In the genomic region with DNA sequence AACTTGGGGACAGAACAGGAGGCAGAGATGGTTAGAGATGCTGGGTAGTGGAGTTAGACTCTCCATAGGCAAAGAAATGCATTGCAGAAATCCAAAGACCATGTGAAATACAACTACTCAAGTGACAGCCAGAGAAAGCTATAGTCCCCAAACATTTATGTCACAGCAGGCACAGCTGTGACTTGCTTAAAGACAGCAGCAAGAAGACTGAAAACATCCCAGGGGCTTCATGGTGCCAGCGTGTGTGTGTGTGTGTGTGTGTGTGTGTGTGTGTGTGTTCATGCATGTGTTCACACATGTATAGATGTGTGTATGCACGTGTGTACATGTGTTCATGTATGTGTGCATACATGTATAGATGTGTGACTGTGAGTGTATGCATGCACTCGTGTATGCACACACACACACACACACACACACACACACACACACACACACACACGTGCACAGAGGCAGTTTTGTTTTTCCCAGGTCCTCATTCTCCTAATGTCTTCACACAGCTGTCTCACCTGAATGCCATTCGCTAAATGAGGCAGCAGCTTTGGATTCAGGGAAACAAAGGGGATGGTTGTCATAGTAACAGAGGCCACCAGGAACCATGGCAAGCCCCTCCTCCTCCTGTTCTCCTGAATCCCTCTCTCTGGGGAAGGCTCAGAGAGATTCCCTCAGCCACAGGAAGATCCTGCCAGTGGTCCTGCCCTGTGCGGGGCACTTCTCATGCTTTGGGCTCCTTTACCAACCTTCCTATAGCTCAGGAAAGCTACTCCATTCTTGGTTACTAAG, we compare ENCODE assay signal across 9 mouse cellular contexts.
A peak's percentile ranks its signal among the peaks of the same experiment; 100 is the strongest.
DNase-seq lines count a peak whose midpoint lies in the region; ATAC-seq and TF ChIP-seq lines count a peak whose summit lies in the region.
"Had no signal": no experiment of that assay in that cellular context is flagged by ENCODE, and none has a peak within 500 bp of the region (broad histone marks: within the 10 kb centered on the region; RNA-seq: fewer than 3 reads in every experiment).

No protein-coding gene starts in this region.

- H3K27ac ChIP-seq in lung, embryonic 14.5 days (ENCODE audit: low read depth) = no peak overlapping the region
- no peak overlapping the region for H3K27ac ChIP-seq in lung, postnatal 0 days (ENCODE audit: low read length)
- peak overlapping the region; percentile 82 for H3K27ac ChIP-seq in forebrain, embryonic 12.5 days
- H3K27ac ChIP-seq in limb, embryonic 10.5 days = peak overlapping the region; percentile 22
- H3K27ac ChIP-seq in neural tube, embryonic 15.5 days (replicated peaks) = peak overlapping the region; percentile 88
- H3K27ac ChIP-seq in liver, postnatal 0 days (ENCODE audit: low read depth) = no peak overlapping the region

- no peaks in the 10 kb centered on the region for H3K4me1 ChIP-seq in lung, embryonic 14.5 days (ENCODE audit: insufficient read depth)
- no peaks in the 10 kb centered on the region for H3K4me1 ChIP-seq in lung, postnatal 0 days (ENCODE audit: insufficient read depth, low read depth, low read length)
- H3K4me1 ChIP-seq in forebrain, embryonic 12.5 days = peaks cover 16% of the 10 kb centered on the region
- peaks cover 12% of the 10 kb centered on the region for H3K4me1 ChIP-seq in limb, embryonic 10.5 days
- H3K4me1 ChIP-seq in neural tube, embryonic 15.5 days = peaks cover 19% of the 10 kb centered on the region
- H3K4me1 ChIP-seq in liver, postnatal 0 days (ENCODE audit: insufficient read depth) = no peaks in the 10 kb centered on the region

- no peak overlapping the region for H3K9ac ChIP-seq in lung, embryonic 14.5 days
- no peak overlapping the region for H3K9ac ChIP-seq in lung, postnatal 0 days (replicated peaks; ENCODE audit: low read depth)
- H3K9ac ChIP-seq in forebrain, embryonic 12.5 days = no peak overlapping the region
- no peak overlapping the region for H3K9ac ChIP-seq in neural tube, embryonic 15.5 days (replicated peaks)
- no peak overlapping the region for H3K9ac ChIP-seq in liver, postnatal 0 days (replicated peaks)

- H3K36me3 ChIP-seq in lung, embryonic 14.5 days (ENCODE audit: insufficient read depth) = no peaks in the 10 kb centered on the region
- H3K36me3 ChIP-seq in lung, postnatal 0 days (ENCODE audit: insufficient read depth, low read length) = no peaks in the 10 kb centered on the region
- no peaks in the 10 kb centered on the region for H3K36me3 ChIP-seq in forebrain, embryonic 12.5 days (replicated peaks)
- no peaks in the 10 kb centered on the region for H3K36me3 ChIP-seq in limb, embryonic 10.5 days
- no peaks in the 10 kb centered on the region for H3K36me3 ChIP-seq in neural tube, embryonic 15.5 days
- no peaks in the 10 kb centered on the region for H3K36me3 ChIP-seq in liver, postnatal 0 days (replicated peaks; ENCODE audit: insufficient read depth, low read length)

- ATAC-seq in lung, embryonic 14.5 days (ENCODE audit: insufficient read depth) = no peak
- ATAC-seq in lung, postnatal 0 days = no peak
- peak; percentile 92 for ATAC-seq in forebrain, embryonic 12.5 days (ENCODE audit: low FRiP score)
- ATAC-seq in neural tube, embryonic 15.5 days (ENCODE audit: low FRiP score) = peak; percentile 94
- ATAC-seq in megakaryocyte-erythroid progenitor cell, adult 5-6 weeks (replicated peaks; ENCODE audit: low FRiP score, low TSS enrichment, poor library complexity, severe bottlenecking) = no peak
- ATAC-seq in liver, postnatal 0 days = no peak

- H3K4me3 ChIP-seq in lung, embryonic 14.5 days (ENCODE audit: low read depth, low read length) = no peak overlapping the region
- H3K4me3 ChIP-seq in lung, postnatal 0 days (ENCODE audit: low read depth, low read length) = no peak overlapping the region
- H3K4me3 ChIP-seq in forebrain, embryonic 12.5 days (replicated peaks) = no peak overlapping the region
- no peak overlapping the region for H3K4me3 ChIP-seq in limb, embryonic 10.5 days
- H3K4me3 ChIP-seq in neural tube, embryonic 15.5 days (replicated peaks) = no peak overlapping the region
- H3K4me3 ChIP-seq in liver, postnatal 0 days (ENCODE audit: low read depth, low read length) = no peak overlapping the region

- TF ChIP-seq CTCF in lung, embryonic 14.5 days (IDR thresholded peaks at IDR 0.05; ENCODE audit: low read depth) = no peak
- TF ChIP-seq CTCF in lung, postnatal 0 days (IDR thresholded peaks at IDR 0.05) = no peak
- no peak for TF ChIP-seq CTCF in liver, postnatal 0 days (IDR thresholded peaks at IDR 0.05; ENCODE audit: low read depth)

- H3K27me3 ChIP-seq in lung, embryonic 14.5 days (ENCODE audit: insufficient read depth, low read length) = no peaks in the 10 kb centered on the region
- H3K27me3 ChIP-seq in lung, postnatal 0 days (replicated peaks; ENCODE audit: insufficient read depth, low read length) = no peaks in the 10 kb centered on the region
- no peaks in the 10 kb centered on the region for H3K27me3 ChIP-seq in forebrain, embryonic 12.5 days
- H3K27me3 ChIP-seq in limb, embryonic 10.5 days (ENCODE audit: low read depth, poor library complexity, severe bottlenecking) = no peaks in the 10 kb centered on the region
- H3K27me3 ChIP-seq in neural tube, embryonic 15.5 days (replicated peaks) = no peaks in the 10 kb centered on the region
- no peaks in the 10 kb centered on the region for H3K27me3 ChIP-seq in liver, postnatal 0 days (ENCODE audit: insufficient read depth, low read length)

- DNase-seq in lung, embryonic 14.5 days = peak; percentile 33
- no peak for DNase-seq in lung, postnatal 0 days (ENCODE audit: low spot score)
- DNase-seq in limb, embryonic 10.5 days (ENCODE audit: low spot score) = peak; percentile 50
- DNase-seq in liver, postnatal 0 days = no peak
- DNase-seq in heart, adult 9 months (ENCODE audit: low spot score in 2 of 2) = no peak
- DNase-seq: kidney, adult 2 months had no signal

- no peak overlapping the region for H3K4me2 ChIP-seq in lung, embryonic 14.5 days
- no peak overlapping the region for H3K4me2 ChIP-seq in lung, postnatal 0 days (replicated peaks; ENCODE audit: low read depth, low read length)
- no peak overlapping the region for H3K4me2 ChIP-seq in forebrain, embryonic 12.5 days
- peak overlapping the region; percentile 32; the same call in 1 of the 2 replicates for H3K4me2 ChIP-seq in neural tube, embryonic 15.5 days
- no peak overlapping the region for H3K4me2 ChIP-seq in liver, postnatal 0 days (ENCODE audit: low read depth, low read length)

- TF ChIP-seq EP300 in lung, postnatal 0 days (IDR thresholded peaks at IDR 0.05) = no peak
- TF ChIP-seq EP300 in liver, postnatal 0 days (IDR thresholded peaks at IDR 0.05; ENCODE audit: low read depth) = no peak

- WGBS in lung, embryonic 14.5 days = 31% methylated on average over 6 of the region's 6 CpGs
- WGBS in lung, postnatal 0 days = 39% methylated on average over 5 of the region's 6 CpGs
- WGBS in forebrain, embryonic 12.5 days = 13% methylated on average over 6 of the region's 6 CpGs
- WGBS in limb, embryonic 10.5 days = 33% methylated on average over 5 of the region's 6 CpGs
- 11% methylated on average over 6 of the region's 6 CpGs for WGBS in neural tube, embryonic 15.5 days
- WGBS in liver, postnatal 0 days (ENCODE audit: insufficient replicate concordance) = 46% methylated on average over 6 of the region's 6 CpGs

- H3K9me3 ChIP-seq in lung, embryonic 14.5 days (ENCODE audit: low read depth, low read length) = no peaks in the 10 kb centered on the region
- H3K9me3 ChIP-seq in lung, postnatal 0 days (ENCODE audit: low read length) = no peaks in the 10 kb centered on the region
- no peaks in the 10 kb centered on the region for H3K9me3 ChIP-seq in forebrain, embryonic 12.5 days
- no peaks in the 10 kb centered on the region for H3K9me3 ChIP-seq in limb, embryonic 10.5 days (replicated peaks)
- H3K9me3 ChIP-seq in neural tube, embryonic 15.5 days (replicated peaks) = 0 out of 2 replicates have a peak, but pooled peaks cover 5% of the 10 kb centered on the region
- H3K9me3 ChIP-seq in liver, postnatal 0 days (ENCODE audit: low read length) = no peaks in the 10 kb centered on the region

Comparison
In these comparisons a context has a peak if more than half of its experiments do, and no peak if none do; other contexts are left out.
1. DNase-seq: peak in lung, embryonic 14.5 days (single experiment) and limb, embryonic 10.5 days (single experiment); none in lung, postnatal 0 days (single experiment), liver, postnatal 0 days (single experiment) and heart, adult 9 months (0 of 2).
2. ATAC-seq: peak in forebrain, embryonic 12.5 days (single experiment) and neural tube, embryonic 15.5 days (single experiment); none in lung, embryonic 14.5 days (single experiment), lung, postnatal 0 days (single experiment), megakaryocyte-erythroid progenitor cell, adult 5-6 weeks (single experiment) and liver, postnatal 0 days (single experiment).
3. H3K27ac ChIP-seq: peak in forebrain, embryonic 12.5 days (single experiment), limb, embryonic 10.5 days (single experiment) and neural tube, embryonic 15.5 days (single experiment); none in lung, embryonic 14.5 days (single experiment), lung, postnatal 0 days (single experiment) and liver, postnatal 0 days (single experiment).